Mouse (Mus musculus) brain, embryonic 14.5 days (tissue): Measurements from ENCODE around the gene Rad9b. TPM values are rescaled to one million over a fixed set of nuclear protein-coding genes. Genes with fewer than 3 reads are reported as not detected.
A peak's percentile ranks its signal among the peaks of the same experiment; 100 is the strongest.
"Not testable (repeated sequence)": the region's sequence is repeated elsewhere in the genome, so short reads cannot be mapped to it uniquely, and the experiment has no call there.

Source experiments
- DNase-seq: peaks from one replicate; pipeline ENCODE4 v3.0.0-alpha.2; 2011; ENCODE audit warnings: low read depth
- CTCF ChIP-seq: fragments of 200-500 bp; IDR thresholded peaks from 2 replicates; pipeline ENCODE4 v1.5.1; 2012; ENCODE audit warnings: inconsistent platforms, mild to moderate bottlenecking, moderate library complexity, borderline replicate concordance; ENCODE audit not compliant: insufficient read depth, insufficient read length; ENCODE audit errors: extremely low read depth
- POLR2A ChIP-seq: fragments of 200-500 bp; IDR thresholded peaks from 2 replicates; pipeline ENCODE4 v1.6.1; 2012; ENCODE audit warnings: mild to moderate bottlenecking, inconsistent platforms, borderline replicate concordance; ENCODE audit not compliant: poor library complexity, insufficient read depth, insufficient read length, severe bottlenecking; ENCODE audit errors: extremely low read depth
- polyA plus RNA-seq: library from polyadenylated mRNA; depleted of rRNA; stranded (reverse); fragments of >200 nt; gene quantifications from 2 replicates; pipeline ENCODE4 v1.2.3, GENCODE M21; 2012

The Rad9b gene
- polyA plus RNA-seq, 1 experiment = 21.8 TPM

DNA sequence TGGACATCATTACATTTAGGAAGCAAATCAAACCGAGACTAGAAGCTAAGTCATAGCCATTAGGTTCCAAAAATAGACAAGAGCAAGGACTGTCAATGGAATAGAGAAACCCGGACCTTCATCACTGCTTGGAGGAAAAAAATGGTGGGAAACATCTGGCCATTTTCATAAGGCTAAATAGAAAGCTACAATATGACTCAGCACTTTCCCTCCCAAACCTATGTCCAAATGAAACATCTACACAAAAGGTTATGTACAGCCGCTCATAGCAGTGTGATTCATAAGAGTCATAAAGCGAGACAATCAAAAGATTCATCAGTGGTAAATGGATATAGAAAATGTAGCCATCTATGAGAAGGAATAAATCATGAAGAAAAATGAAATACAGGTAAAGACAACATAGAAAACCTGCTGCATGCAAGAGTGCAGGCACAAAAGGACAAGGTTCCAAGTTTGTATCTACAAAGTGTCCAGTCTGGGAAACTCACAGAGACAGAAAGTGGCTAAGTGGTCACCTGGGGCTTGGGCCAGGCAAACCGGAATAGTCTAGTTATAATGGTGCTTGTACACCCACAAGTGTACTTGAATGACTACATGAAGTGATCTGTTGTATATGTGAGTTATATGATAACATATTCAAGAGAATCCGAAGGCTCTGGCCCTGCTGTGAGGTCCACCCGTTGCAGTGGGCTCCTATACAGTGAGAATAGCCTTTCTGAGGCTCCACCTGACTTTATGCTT, 17.3 kb downstream of the Rad9b start:
- TF ChIP-seq POLR2A = no peak
- TF ChIP-seq CTCF = no peak
- no peak for DNase-seq

DNA sequence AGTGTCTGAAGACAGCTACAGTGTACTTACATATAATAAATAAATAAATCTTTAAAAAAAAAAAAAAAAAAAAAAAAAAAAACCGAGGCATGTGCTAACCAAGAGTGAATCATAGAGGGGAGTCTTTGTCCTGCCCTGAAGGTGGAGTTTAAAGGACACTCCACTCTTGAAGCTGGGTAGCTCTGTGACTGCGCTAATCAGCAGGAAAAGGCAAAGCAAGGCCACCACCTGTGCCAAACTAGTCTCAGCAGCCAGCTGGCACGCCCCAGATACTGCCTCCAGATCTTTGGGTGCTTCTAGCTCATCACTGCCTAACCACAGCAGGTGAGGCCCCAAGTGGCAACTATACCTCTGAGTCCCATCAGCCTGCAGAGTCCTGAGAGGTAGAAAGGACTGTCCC, 19.4 kb downstream of the Rad9b start:
- no peak for TF ChIP-seq POLR2A
- TF ChIP-seq CTCF = no peak
- DNase-seq = no peak

DNA sequence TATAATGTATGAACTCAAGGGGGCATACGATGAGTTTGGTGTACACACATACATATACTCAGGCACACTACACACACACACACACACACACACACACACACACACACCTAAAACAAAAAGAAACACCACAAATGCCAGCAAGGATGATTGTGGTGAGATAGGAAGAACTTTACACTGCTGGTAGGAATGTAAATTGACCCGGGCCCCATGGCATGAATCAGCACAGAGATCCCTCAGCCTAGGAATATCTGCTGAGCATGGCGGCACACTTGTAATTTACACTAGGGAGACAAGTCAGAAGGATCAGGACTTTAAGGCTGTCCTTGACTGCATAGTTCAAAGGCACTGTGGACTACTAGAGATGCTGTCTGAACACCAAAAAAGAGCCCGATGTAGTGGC, 23.8 kb downstream of the Rad9b start:
- no peak for DNase-seq
- TF ChIP-seq CTCF (no peak), POLR2A (no peak)

GRCm38 (mm10) chr5:122327283-122327682, 26.8 kb downstream of the Rad9b start:
- TF ChIP-seq CTCF (no peak), POLR2A (no peak)
- no peak for DNase-seq

GRCm38 (mm10) chr5:122325477-122325876, 28.6 kb downstream of the Rad9b start:
- no peak for TF ChIP-seq POLR2A
- TF ChIP-seq CTCF = no peak

DNA sequence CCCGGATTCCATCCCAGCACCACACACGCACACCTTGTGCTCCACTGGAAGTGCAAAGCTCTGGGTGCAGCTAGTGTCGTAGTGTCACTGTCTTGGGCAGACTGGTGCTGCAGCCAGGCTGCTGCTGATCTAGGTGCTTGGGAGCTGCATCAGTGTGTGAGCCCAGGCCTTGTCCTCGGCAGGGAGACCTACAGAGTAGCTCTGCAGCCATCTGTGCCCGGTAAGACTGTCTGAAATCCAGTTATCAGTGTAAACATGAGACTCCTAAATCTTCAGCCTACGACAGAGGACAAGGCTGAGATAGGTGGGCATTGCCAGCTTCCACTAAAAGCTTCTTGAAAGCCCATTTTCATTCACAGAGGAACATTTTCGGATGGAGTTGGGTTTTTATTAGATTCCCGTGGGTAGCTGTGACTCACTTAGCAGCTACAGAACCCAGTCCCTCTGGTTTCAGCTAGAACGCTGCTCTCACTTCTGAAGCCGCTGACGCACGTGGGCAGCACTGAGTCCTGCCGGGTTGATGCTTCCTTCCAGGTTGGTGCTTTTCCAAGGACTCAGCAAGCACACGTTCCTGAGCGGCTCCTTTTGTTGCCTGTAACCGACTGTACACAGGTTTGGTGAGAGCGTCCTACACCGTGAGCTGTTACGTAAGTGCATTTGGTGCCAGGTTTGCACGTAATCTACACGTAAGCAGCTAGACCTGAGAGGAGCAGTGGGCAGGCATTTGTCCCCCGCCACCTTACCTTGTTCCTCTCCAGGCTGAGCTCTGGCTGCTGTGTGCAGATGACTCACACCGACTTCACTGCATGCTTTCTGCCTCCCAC, 29.2 kb downstream of the Rad9b start:
- no peak for TF ChIP-seq POLR2A
- TF ChIP-seq CTCF = no peak
- no peak for DNase-seq

More at GRCm38 (mm10) chr5:122325477-122325876, 28.6 kb downstream of the Rad9b start:
- no peak for DNase-seq

DNA sequence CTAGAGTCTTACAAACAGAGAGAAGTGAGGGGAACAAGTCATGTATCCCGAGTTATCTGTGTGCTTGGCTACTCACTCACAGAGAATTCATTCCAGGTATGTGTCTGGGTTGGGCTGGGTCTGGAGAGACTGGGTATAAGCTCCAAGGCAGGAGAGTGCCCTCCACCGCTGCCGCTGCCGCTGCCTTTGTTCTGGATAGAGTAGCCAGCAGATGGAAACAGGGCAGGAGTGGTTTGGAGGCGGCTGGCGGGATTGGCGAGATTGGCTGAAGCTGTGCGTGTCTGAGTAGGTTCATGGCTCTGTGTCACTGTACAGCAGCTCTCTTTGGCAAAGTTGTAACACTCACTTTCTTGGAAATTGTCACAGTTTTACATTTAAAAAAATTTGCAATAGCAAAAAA, 30.5 kb downstream of the Rad9b start:
- TF ChIP-seq CTCF (no peak), POLR2A (no peak)
- DNase-seq = peak; percentile 55

- DNase-seq = no peak
- TF ChIP-seq POLR2A (no peak), CTCF (no peak)
Measured at GRCm38 (mm10) chr5:122320205-122320781, 33.7 kb downstream of the Rad9b start.

- DNase-seq = no peak
Measured at GRCm38 (mm10) chr5:122319474-122320204, 34.4 kb downstream of the Rad9b start.

GRCm38 (mm10) chr5:122318976-122319375, 35.1 kb downstream of the Rad9b start:
- DNase-seq = not testable (repeated sequence)

More at GRCm38 (mm10) chr5:122319474-122320204, 34.4 kb downstream of the Rad9b start:
- TF ChIP-seq CTCF = no peak
- TF ChIP-seq POLR2A = no peak

DNA sequence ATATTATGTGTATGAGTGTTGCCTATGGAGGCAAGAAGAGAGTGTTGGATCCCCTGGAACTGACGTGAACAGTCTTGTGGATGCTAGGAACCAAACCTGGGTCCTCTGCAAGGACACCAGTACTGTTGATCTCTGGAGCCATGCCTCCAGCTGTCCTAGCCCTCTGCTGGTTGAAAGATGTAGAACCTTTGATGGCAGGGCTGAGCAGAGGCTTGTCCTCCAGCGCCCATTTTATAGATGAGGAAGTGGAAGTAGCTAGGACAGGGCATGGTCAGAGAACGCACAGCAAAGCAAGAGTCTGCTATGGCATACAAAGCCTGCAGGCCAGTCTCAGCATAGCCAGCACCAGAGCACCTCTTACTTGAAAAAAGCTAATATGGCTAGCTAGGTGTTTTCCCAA, 35.9 kb downstream of the Rad9b start:
- no peak for TF ChIP-seq POLR2A
- peak; percentile 28; the same call in 1 of the 2 replicates for TF ChIP-seq CTCF
- DNase-seq = no peak
